Mouse (Mus musculus): ENCODE measurements around the gene Oma1. TPM values are rescaled to one million over a fixed set of nuclear protein-coding genes. Genes with fewer than 3 reads are reported as not detected.
A peak's percentile ranks its signal among the peaks of the same experiment; 100 is the strongest.

Gene Oma1
- total RNA-seq, 2 experiments from 2014 or later: 20.6 to 54.6 TPM

DNA sequence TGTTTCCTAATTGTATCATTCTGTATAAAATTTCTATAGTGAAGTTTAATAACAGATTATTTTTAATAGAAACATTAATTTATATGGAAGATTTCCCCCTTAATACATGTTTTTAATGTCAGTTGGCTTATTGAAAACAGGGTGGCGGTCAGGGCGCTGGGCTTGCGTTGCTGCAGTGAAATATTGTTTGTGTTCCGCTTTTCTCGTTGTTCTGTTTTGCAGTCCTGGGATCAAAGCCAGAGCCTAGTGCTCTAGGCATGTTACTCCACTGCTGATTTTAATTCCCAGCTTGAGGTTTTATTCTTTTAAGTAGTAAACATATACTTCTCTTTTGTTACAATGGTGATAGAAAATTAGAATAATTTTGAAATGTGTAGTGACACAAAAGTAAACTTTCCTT, 39.3 kb downstream of the Oma1 start:
- no peak for ATAC-seq (replicated peaks; ENCODE audit: poor library complexity, severe bottlenecking)

DNA sequence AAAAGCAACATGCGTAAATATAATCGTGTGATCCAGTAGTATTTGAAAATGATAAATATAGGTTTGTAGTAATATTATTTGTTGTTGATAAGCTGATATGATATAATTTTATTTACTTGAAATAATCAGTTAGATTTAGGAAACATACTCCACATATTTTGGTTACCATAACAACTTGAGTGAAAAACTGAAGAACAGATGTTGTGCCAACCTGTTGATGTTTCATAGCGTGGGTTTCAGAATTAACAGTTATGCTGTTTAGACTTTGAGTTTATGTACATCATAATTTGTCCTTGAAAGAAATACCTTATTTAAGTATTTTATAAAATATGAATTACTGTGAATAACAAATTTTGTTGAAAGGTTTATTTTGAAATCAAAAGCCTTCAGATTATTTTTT, 43.8 kb downstream of the Oma1 start:
- ATAC-seq (replicated peaks; ENCODE audit: poor library complexity, severe bottlenecking): no peak

DNA sequence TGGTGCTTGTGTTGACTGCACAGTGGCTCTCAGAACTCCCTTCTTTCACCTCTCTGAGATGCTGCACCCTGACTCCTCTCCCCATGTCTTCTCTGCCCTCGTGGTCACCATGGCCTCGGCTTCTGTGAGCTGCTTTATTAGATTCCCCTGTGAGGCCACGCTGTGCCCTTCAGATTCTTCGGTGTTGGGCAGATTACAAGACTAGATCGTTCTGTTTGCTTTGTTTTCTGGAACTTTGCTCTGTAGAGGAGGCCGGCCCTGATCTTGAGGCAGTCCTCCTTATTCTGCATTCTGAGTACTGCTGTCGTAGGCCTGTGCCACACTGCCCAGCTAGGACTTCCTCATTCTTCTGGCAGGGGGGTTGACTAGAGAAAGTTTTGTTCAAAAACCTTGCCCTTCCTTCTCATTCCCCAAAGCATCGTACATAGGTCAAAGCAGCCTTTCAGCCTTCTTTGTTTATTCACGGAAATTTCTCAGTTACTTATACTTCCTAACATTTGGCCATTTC, 45.4 kb downstream of the Oma1 start:
- peak; percentile 71 for ATAC-seq (replicated peaks; ENCODE audit: poor library complexity, severe bottlenecking)

DNA sequence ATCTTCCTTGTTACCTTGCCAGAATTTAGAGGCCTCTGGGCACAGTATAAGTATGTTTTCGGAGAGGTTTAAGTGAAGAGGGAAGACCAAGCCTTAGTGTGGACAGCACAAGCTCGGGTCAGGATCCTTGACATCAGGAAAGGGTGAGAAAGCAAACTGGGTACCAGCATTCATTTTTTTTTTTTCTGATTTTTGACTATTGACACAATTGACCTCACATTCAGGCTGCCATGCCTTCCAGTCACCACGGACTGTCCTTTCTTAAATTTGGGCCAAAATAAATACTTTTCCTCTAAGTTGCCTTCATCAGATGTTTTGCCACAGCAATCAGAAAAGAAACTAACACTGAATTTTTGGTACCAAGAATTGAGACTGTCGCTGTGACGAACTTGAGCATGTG, 68.6 kb downstream of the Oma1 start:
- ATAC-seq (replicated peaks; ENCODE audit: poor library complexity, severe bottlenecking): no peak

DNA sequence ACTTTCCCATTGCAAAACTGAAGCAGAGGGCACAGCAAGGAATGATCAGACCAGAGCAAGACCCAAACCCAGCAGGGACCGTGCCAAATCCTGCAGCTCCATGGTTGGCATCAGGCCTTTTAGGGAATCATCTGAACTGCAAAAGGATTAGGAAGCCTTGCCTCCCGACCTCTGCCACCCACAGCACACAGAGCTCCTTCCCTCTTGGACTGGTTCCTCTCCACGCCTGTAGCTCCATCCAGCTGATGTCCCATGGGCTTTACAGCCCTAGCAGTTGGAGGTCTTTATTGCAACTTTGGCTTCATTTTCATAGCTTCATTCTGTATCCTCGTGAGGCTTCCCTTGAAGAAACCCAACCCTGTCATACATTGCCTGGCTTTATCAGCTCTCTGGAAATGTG, 71.4 kb downstream of the Oma1 start:
- no peak for ATAC-seq (replicated peaks; ENCODE audit: poor library complexity, severe bottlenecking)

DNA sequence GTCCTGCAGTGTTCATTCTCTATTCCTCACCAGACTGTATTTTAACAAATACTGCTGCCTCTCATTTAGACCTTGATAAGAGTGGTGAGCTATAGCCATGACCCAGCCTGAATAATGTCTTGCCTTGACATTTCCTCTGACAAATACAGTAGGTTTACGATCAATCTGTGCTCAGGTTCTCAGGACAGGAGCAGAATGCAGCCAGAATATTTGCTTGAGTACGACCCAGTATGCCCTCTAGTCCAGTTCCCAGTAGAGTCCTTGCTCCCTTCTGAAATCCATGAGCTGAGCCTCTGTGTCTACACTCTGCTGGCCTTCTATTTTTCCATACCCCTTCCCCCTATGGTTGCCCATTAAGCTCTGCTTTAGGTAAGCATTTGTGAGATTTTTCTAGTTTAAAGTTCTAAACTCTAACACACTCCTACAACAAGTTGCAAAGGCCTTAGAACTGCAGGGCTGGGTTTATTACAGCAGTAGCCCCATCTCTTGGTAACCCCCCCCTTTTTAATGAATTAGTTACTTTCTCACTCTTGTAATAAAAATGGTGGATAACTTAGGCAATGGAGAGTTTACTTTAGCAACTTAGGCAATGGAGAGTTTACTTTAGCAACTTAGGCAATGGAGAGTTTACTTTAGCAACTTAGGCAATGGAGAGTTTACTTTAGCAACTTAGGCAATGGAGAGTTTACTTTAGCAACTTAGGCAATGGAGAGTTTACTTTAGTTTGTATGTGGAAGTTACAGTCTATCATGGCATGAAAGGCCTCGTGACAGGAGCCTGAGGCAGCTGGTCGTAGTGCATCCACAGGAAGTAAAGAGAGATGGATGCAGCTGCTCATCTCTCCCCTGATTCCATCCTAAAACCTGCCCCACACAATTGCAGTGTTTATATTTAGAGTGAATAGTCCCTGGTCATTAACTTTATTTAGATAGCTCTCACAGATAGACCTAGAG, 72.5 kb downstream of the Oma1 start:
- no peak for ATAC-seq (replicated peaks; ENCODE audit: poor library complexity, severe bottlenecking)

DNA sequence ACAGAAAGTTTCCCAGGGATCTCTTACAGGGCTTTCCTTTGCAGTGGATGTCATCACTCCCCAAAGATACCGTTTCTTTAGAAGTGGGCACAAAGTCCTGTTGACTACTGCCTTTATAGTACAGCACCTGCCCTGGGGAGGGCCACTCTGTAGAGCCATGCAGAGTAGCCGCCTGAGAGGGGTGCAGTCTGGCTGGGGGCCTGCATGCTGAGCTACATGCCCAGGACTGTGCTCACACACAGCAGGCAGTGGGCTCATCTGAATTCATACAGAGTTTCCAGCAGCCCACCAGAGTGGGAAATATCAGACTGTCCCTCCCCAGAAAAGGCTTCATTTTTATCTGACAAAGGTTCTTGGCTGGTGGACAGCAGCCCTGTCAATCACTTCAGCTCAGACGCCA, 73.7 kb downstream of the Oma1 start:
- ATAC-seq (replicated peaks; ENCODE audit: poor library complexity, severe bottlenecking): no peak

DNA sequence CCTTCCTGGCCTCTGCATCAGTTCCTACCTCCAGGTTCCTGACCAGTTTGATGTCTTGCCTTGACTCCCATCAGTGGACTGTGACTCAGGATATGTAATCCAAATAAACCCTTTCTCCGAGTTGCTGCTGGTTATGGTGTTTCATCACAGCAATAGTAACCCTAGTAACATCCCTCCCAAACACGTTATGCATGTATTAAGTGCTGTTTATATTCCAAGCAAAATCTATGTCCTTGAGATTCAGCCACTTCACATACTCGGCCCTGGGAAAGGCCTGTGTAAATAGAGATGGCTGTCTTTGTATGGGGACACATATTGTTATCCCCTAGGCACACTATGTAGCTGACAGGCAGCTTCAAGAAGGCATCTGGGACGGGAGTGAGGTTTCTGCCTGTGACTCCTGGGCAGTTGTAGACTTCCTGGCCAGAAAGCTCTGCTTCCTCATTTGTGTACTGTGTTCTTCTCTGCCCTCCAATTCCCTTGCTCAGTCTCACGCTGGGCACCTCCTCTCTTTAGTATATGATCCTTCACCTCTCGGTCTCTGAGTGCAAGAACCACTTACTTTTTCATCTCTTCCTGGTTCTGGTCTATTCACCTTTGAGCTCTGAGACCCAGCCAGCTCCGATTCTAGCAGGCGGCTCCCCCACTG, 75.0 kb downstream of the Oma1 start:
- peak; percentile 60 for ATAC-seq (replicated peaks; ENCODE audit: poor library complexity, severe bottlenecking)

DNA sequence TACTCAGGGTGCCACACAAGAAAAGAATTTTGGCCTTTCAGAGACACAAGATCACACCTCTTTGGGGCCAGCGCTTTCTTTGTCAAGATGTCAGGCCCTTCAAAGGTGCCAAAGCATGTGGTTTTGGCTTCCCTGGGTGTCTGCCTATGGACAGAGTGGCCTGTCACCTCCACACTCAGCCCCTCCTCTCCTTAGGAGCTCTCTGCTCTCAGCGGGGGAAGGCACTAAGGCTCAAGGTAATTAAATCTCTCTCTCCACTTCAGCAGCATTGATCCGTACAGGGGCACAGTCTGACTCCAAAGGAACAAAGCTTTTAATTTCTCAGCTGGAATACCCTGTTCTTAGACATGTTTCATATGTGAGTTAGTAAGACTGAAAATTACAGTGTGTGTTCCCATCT, 76.0 kb downstream of the Oma1 start:
- ATAC-seq (replicated peaks; ENCODE audit: poor library complexity, severe bottlenecking): no peak

DNA sequence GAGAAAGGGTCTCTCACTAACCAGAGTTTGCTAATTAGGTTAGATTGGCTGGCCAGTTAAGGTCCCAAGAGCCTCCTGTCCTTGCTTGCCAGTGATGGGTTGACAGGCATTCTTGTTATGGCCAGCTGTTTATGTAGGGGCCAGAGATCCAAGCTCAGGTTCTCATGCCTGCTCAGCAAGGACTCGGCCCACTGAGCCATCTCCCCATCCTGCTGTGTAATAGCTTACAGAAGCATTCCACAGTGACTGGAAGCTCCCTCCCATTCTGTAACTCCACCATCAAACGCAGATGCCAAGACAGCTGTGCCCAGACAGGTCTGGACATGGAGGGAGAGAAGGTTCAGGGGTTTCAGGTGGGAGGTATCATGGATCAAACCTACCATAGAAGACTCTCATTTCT, 76.9 kb downstream of the Oma1 start:
- ATAC-seq (replicated peaks; ENCODE audit: poor library complexity, severe bottlenecking): no peak

DNA sequence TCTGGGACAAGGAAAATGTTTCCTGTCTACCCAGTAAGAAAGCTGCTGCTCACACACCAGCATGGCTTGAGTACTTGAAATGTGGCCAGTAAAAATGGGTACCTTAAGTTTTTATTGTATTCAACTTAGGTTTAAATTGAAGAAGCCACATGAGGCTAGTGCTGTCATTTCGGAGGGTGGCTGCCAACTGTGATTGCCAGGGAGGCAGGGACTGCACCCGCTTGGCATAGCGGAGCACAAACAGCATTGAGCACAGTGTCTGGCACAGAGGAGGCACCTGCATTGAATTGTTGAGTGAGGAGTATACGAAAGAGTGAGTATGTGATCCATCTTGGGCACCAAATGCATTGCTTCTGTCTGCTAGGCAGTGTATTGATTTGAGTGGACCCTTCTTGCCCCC, 81.5 kb downstream of the Oma1 start:
- no peak for ATAC-seq (replicated peaks; ENCODE audit: poor library complexity, severe bottlenecking)

DNA sequence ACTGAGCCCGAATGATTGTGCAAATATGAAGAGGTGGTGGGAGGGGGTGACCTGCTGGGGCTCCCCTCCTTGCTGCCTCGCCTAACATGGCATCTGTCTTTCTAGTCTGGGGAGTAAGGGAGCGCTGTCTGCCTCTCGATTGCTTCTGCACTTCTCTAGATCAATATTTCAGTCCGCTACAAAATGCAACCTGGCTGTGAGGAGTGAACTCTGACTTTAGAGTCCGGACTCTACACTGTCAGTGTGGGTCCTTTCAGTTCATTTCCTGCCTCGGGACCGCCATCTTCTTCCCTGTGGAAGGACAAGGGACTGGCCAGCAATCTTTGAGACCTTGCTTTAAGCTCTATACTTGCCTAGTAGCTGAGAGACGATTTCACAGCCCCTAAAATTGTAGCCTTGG, 82.3 kb downstream of the Oma1 start:
- no peak for ATAC-seq (replicated peaks; ENCODE audit: poor library complexity, severe bottlenecking)

DNA sequence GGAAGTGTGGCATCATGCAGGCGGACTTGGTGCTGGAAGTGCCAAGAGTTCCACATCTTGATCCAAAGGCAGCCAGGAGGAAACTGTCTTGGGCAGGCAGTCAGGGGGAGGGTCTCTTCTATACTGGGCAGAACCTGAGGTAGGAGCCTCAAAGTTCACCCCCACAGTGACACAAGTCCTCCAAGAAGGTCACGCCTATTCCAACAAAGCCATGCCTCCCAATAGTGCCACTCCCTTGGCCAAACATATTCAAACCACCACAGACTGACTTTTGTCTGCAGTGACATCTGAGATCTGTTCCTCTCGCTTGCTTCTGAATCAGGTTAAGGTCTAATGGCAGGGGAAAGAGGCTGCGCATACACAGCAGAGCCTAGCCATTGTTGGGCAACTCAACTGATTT, 83.3 kb downstream of the Oma1 start:
- ATAC-seq (replicated peaks; ENCODE audit: poor library complexity, severe bottlenecking): no peak

DNA sequence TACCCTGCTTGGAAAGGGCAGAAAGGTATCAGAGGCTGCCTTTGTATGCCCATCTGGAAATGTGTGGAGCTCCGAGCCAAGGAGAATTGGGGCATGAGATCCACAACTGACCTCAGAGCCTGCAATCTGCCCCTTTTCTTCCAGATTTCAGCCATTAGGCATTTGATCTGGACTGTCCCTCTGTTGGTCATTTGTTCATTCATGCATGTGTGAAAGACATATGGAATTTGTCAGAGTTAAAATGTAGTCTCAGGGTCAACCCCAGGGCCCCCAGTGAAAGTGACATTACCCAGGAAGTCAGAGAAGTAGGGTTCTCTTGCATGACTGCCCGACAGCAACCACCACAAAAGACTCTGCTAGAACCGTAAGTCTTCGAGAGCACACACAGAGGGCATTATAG, 89.0 kb downstream of the Oma1 start:
- ATAC-seq (replicated peaks; ENCODE audit: poor library complexity, severe bottlenecking): no peak

DNA sequence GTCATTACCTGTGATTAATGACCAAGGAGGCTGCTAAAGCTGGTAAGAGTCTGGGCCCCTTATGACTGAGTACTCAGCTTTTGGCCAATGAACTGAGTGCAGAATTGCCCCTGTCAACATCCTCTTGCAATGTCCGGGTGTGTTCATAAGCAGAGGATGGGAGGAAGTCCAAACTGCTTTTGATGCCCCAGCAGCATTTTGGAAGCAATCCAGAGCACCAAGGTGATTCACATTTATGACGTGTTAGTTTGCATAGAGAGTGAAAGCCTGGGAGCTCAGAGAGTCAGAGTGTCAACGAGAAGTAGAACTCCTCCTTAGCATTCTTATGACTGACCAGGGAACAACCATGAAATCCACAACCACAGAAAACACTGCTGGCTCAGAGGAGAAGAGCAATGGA, 91.7 kb downstream of the Oma1 start:
- no peak for ATAC-seq (replicated peaks; ENCODE audit: poor library complexity, severe bottlenecking)

DNA sequence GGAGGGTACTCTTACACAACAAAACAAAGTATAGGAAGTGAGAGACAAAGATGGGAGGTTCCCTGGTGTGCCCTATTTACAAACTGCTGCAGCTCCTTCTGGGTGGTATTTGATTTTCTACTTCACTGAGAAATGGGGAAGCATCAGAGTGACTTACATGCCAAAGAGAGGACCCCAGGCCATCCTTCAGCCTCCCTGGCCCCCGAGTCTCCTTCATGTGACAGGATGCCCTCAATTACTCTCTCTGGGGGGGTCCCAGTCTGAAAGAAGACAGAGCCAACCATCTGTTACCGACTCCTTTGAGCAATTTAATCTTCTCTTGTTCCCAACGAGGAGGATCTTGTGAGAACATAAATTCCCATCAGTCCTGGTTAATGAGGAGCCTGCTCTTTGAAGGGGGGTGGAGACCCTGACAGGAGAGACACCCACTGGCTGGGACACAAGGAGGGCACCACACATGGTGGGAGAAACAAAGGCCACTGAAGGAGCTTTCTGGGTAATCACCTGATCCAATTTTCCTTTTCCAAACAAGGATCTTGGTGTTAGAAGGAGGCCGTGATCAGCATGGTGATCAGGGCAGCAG, 96.7 kb downstream of the Oma1 start:
- no peak for ATAC-seq (replicated peaks; ENCODE audit: poor library complexity, severe bottlenecking)

Other genes starting within 250 kb of the Oma1 start
- 50.9 and 69.9 TPM in 2 replicates for gene Mier1, start 199.4 kb upstream of the Oma1 start, total RNA-seq (2014; fragmentation: Nextera tagmentation)
- 60.5 and 63.6 TPM in 2 replicates for gene Mier1, start 199.4 kb upstream of the Oma1 start, total RNA-seq (2017)
- gene Wdr78, start 199.3 kb upstream of the Oma1 start, total RNA-seq (2014; fragmentation: Nextera tagmentation): 1.7 and 8.1 TPM in 2 replicates
- 1.2 and 1.7 TPM in 2 replicates for gene Wdr78, start 199.3 kb upstream of the Oma1 start, total RNA-seq (2017)
- 14.2 and 20.6 TPM in 2 replicates for gene Slc35d1, start 98.6 kb upstream of the Oma1 start, total RNA-seq (2014; fragmentation: Nextera tagmentation)
- gene Slc35d1, start 98.6 kb upstream of the Oma1 start, total RNA-seq (2017): 5.0 and 5.6 TPM in 2 replicates
- not detected in 2 replicates for gene 4921539E11Rik, start 22.9 kb upstream of the Oma1 start, total RNA-seq (2014; fragmentation: Nextera tagmentation)
- not detected in 2 replicates for gene 4921539E11Rik, start 22.9 kb upstream of the Oma1 start, total RNA-seq (2017)

Measured in granulocyte monocyte progenitor cell, adult 5-6 weeks (primary cell).